Mouse (Mus musculus) gastrocnemius, postnatal 36 days (tissue): ENCODE measurements around the gene Fam117a. TPM values are rescaled to one million over a fixed set of nuclear protein-coding genes. Genes with fewer than 3 reads are reported as not detected.
"Not testable (repeated sequence)": the region's sequence is repeated elsewhere in the genome, so short reads cannot be mapped to it uniquely, and the experiment has no call there.

Source experiments
- DNase-seq, 2 experiments: peaks; one replicate each; pipeline ENCODE4 v3.0.0; 2022
- intact Hi-C: fragments of 180-260 bp; cut with DNase I; formaldehyde crosslinking; loops from one replicate; pipeline ENCODE4 v1.15.1; 2025
- total RNA-seq, 2 experiments: library from RNA; stranded (reverse); gene quantifications; 2 replicates each; pipeline ENCODE4 v1.2.3; 2021

The Fam117a gene
- total RNA-seq, 2 experiments from 2014 or later: 2.0 to 2.2 TPM

DNA sequence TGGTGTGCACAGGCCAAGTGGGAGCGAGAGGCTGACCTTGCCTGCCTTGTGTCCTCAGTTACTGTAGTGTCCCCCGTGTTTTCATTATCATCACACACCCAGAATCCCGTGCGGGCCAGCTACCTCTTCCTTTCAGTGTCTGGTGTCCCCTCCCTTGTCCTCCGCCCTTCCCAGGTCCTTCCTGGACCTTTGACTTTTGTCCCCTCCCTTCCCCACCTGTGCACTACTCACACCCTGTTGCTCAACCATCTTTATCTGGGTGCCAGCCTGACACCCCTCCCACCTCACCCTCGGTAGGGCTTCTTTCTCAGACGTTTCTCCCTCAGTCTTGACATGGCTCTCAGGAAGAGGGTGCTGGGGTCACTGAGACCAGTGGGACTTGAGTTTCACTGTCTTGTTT, 50.5 kb downstream of the Fam117a start:
- intact Hi-C loops: loop anchor here (5.0 to 10.0 kb wide), 2 partner anchors 125 to 257 kb away; partner anchors contain the start of gene Nxph3
- DNase-seq: no peak

DNA sequence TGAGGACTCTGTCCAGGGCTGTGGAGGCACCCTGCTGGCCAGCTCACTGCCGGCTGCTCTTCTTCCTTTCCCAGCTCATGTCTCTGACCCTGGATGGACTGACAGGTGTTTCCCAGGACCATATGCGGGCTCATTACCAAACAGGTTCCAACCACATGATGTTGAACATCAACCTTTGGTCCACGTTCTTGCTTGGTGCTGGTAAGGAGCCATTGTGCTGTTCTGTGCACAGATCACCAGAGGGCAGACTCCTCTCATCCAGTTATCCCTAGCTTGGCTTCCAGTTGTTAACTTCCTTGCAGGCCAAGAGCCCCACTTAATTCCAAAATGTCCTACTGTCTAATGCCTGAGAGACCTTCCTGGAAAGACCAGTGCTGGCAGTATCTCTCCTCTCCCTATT, 52.2 kb downstream of the Fam117a start:
- DNase-seq: no peak
- intact Hi-C loops: loop anchor here (5.0 to 10.0 kb wide), 2 partner anchors 123 to 256 kb away; partner anchors contain the start of gene Nxph3

DNA sequence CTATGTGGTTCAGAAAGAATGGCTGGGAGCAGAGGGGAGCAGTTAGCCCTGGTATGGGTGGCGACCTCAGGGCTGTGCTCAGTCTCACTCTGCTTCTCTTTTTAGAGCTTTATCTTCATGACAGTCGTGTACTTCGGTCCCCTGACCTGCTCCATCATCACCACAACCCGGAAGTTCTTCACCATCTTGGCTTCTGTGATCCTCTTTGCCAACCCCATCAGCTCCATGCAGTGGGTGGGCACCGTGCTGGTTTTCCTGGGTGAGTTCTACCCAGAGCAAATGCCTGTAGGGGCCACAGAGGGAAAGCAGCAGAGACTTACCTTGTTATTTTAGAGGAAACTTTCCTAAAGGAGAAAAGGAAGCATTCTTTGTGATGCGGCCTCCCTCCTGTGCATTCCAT, 53.6 kb downstream of the Fam117a start:
- no peak for DNase-seq
- intact Hi-C loops: no loop called here

- intact Hi-C loops: no loop called here
- DNase-seq: no peak
Measured at GRCm38 (mm10) chr11:95391201-95391600, 54.4 kb downstream of the Fam117a start.

- DNase-seq: no peak
- intact Hi-C loops: no loop called here
Measured at GRCm38 (mm10) chr11:95391743-95392142, 54.9 kb downstream of the Fam117a start.

DNA sequence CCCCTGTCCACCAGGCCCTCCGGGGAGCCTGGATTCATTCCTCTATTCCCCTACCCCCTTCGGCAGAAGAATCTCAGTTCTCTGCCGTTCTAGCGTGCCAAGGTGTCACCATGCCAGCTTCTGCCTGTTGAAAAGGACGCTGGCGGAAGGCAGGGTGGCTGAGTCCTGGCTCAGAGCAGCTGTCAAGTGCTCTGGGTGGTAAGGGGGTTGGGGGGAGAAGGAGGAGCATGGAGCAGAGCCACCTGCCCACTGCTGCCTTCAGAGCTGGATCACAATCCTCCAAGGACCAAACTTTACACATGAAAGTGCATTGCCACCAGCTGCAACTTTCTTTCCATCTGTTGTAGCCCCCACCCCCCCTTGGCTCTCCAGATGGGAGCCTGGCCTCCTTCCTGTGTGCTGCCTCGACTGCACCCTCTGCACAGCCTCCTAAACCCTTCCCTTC, 55.4 kb downstream of the Fam117a start:
- intact Hi-C loops: no loop called here
- no peak for DNase-seq

GRCm38 (mm10) chr11:95392708-95393499, 56.1 kb downstream of the Fam117a start:
- DNase-seq: no peak
- intact Hi-C loops: no loop called here

- DNase-seq: no peak
- intact Hi-C loops: no loop called here
Measured at GRCm38 (mm10) chr11:95393500-95393816, 56.6 kb downstream of the Fam117a start.

DNA sequence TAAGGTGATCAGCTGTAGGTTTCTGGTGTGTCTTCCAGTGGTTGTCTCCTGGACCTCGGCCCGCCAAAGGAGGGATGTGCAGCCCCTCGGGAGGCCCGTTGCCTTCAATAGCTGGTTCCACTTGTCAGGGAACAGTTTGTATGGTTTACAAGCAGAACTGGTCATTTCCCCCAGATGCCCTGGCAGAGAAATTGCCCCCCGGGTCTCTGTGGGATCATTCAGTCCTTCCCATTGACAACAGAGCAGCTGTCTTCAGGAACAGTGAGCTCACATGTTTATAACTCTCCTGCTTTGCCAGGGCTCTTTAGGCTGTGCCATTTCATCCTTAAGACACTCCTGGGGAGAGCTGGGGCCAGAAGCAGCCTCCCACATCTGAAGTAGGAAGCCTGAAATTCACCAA, 57.3 kb downstream of the Fam117a start:
- DNase-seq: no peak
- intact Hi-C loops: no loop called here

DNA sequence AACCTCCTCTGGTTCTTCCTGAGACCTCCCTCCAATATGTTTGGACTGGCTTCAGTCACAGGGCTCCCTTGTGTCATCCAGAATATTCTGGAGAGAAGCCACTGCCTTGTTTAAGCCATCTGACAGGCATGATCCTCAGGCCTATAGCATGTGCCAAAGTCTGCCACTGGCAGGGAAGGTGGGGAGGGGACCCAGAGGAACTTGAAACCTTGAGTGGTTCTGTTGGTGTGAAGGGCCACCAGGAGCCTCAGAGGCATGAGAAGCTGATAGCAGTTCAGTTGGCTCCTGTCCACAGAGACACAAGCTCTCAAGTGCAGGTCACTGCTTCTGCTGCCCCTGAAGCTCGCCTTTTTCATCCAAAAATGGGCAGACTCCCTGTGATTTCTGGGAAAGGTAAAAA, 59.7 kb downstream of the Fam117a start:
- no peak for DNase-seq
- intact Hi-C loops: loop anchor here (5.0 kb wide), 1 partner anchor 81 kb away; no protein-coding TSS in a partner anchor

DNA sequence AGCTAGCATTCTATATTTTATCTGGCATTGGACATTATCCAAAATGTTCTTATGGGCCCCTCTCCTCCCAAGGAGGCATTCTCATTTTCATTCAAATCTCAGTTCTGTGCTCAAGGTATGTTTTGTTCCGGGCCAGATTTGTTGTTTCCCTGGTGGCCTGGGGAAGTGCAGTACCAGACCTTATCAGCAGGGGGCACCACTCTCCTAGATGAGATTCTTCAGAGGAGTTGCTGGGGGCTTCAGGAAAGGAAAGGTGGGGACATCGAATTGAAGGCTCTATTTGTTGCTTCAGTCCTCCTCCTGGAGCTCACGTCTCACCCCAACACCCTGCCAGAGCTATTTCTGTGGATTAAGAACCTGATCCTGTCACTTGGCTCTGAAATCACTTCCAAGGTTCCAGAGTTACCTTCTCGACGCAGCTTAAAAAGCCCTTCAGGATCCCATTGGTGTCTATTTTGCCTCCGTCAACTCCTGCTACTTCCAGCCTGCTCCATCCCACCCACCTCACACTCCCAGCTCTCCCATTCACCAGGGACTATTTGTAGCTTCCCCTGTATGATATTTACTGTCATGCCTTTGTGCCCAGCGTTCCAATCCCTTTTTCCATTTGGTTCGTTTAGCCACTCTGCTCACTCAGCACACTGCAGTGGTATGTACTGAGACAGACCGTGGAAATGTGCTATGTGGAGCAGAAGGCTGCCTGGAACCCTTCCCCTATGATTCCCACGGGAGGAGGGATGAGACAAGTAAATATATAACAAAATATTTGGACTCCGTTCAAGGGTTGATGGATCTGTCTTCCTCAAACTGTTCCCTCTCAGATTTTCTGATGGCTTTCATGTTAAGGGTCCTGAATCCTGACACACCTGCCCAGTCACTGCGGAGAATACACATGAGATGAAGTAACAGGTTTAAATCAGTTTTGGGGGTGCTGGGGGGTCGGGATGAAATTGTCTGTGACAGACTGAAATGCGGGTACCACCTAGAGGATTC, 61.3 kb downstream of the Fam117a start:
- intact Hi-C loops: loop anchor here (5.0 kb wide), 1 partner anchor 79 kb away; no protein-coding TSS in a partner anchor
- DNase-seq: peak; percentile 67 to 75

DNA sequence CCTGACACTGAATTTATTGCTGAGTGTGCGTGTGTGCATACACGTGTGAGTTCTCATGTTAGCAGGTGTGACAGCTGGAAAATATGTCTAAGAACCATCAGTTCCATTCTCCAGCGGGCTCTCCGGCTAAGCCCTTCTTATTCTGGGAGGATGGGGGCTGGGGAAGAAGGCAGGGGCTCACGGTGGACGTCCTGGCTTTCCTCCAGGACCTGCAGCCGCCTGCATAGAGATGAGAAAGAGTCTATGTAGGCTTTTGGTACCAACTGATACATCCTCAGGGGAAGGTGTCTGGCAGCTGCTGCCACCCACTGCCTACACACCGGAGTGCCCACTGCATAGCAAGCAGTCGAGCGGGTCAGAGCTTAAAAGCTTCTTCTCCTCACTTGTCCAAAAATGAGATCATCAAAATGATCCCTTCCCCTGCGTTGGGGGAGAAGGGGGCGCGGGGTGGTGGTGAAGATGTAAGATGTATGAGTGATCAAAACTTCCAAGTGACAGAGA, 62.8 kb downstream of the Fam117a start:
- intact Hi-C loops: loop anchor here (1.0 to 5.0 kb wide), 2 partner anchors 34 to 78 kb away; no protein-coding TSS in a partner anchor
- no peak for DNase-seq

- intact Hi-C loops: no loop called here
- DNase-seq: no peak
Measured at GRCm38 (mm10) chr11:95401568-95401967, 64.8 kb downstream of the Fam117a start.

- intact Hi-C loops: no loop called here
- no peak for DNase-seq
Measured at GRCm38 (mm10) chr11:95402196-95402595, 65.4 kb downstream of the Fam117a start.

DNA sequence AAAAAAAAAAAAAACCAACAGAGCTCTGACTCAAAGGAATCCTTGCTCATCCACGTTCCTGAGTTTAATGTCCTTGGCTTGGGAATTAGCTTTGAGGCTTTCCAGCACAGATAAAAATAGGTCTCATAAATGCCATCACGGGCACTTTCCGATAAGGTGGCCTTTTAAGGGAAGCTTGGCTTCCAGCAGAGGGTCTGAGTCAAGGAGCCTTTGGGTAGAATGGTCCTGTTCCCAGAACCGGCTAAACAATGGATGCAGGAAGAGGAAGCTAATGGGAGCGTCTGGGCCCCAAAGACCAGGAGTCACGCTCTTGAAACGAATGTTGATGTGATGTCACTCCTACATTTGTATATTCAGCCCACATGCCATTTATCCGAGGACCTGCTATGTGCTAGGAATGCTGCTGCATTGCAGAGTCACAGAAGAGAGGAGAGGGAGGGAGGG, 65.9 kb downstream of the Fam117a start:
- no peak for DNase-seq

GRCm38 (mm10) chr11:95403382-95404340, 66.8 kb downstream of the Fam117a start:
- no peak for DNase-seq
- intact Hi-C loops: no loop called here

More for the DNA sequence above, 65.9 kb downstream of the Fam117a start:
- intact Hi-C loops: no loop called here

- no peak for DNase-seq
- intact Hi-C loops: no loop called here
Measured at GRCm38 (mm10) chr11:95405771-95406170, 69.0 kb downstream of the Fam117a start.

DNA sequence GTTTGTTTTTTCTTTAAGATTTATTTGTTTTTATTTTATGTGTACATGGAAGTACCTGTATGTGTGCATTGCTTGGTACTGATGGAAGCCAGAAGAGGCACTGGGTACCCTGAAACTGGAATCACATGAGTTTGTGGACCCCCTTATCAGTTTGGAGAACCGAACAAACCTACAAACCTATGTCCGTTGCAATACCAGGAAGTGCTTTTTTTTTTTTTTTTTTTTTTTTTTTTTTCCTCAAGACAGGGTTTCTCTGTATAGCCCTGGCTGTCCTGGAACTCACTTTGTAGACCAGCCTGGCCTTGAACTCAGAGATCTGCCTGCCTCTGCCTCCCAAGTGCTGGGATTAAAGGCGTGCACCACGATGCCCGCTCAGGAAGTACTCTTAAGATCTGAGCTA, 69.6 kb downstream of the Fam117a start:
- intact Hi-C loops, DNase-seq: not testable (repeated sequence)

DNA sequence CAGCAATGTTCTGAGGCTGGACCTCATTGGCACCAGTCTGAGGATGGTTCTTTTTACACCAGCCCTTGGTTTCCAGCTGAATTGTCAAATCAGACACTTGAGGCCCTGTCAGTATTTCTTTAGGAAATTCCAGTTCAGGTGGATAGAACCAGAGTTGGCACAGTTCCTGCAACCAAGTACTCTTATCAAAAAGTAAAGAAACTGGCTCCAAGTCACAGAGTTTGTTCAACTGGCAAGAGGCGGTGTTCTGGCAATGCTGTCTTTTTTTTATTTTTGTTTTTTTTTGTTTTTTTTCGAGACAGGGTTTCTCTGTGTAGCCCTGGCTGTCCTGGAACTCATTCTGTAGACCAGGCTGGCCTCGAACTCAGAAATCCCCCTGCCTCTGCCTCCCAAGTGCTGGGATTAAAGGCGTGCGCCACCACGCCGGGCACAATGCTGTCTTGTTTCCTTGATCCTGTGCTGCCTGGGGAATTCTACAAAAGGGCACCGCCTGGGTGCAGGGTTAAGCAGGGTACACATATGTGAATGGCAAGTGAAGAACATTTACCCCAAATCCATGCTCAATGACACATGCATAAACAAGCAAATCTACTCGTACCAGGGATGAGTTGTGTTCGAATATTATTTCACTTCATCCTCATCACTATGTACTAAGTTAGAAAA, 72.8 kb downstream of the Fam117a start:
- no peak for DNase-seq
- intact Hi-C loops: loop anchor here (5.0 kb wide), 1 partner anchor 53 kb away; no protein-coding TSS in a partner anchor
